Mouse (Mus musculus) liver, adult (tissue): ENCODE measurements around the gene Gm20835.
"Not testable (repeated sequence)": the region's sequence is repeated elsewhere in the genome, so short reads cannot be mapped to it uniquely, and the experiment has no call there.

Source experiments
- GATA4 ChIP-seq: IDR thresholded peaks from 2 replicates; pipeline ENCODE4 v1.6.1; 2014; ENCODE audit warnings: mild to moderate bottlenecking, low read length; ENCODE audit not compliant: insufficient replicate concordance

The Gm20835 gene

GRCm38 (mm10) chrY:36735190-36735589, at the start of gene Gm20835:
TSS of gene Gm20835 (minus strand) at chrY:36735290.
- TF ChIP-seq GATA4: not testable (repeated sequence)
